Mouse (Mus musculus): ENCODE measurements around the gene Mbnl2.

The Mbnl2 gene

GRCm38 (mm10) chr14:120382179-120382578 is 106.7 kb downstream of the Mbnl2 start:
- DNase-seq (ENCODE audit: low read depth, low spot score): no peak

- no peak for DNase-seq (ENCODE audit: low read depth, low spot score)
Observed at GRCm38 (mm10) chr14:120383186-120383851, 107.8 kb downstream of the Mbnl2 start.

GRCm38 (mm10) chr14:120384615-120385014 is 109.1 kb downstream of the Mbnl2 start:
- DNase-seq (ENCODE audit: low read depth, low spot score): no peak

- DNase-seq (ENCODE audit: low read depth, low spot score): no peak
Observed at GRCm38 (mm10) chr14:120387293-120387692, 111.8 kb downstream of the Mbnl2 start.

GRCm38 (mm10) chr14:120388818-120389691 is 113.6 kb downstream of the Mbnl2 start:
- no peak for DNase-seq (ENCODE audit: low read depth, low spot score)

GRCm38 (mm10) chr14:120390231-120390944 is 114.9 kb downstream of the Mbnl2 start:
- no peak for DNase-seq (ENCODE audit: low read depth, low spot score)

- DNase-seq (ENCODE audit: low read depth, low spot score): no peak
Observed at GRCm38 (mm10) chr14:120391701-120392100, 116.2 kb downstream of the Mbnl2 start.

- DNase-seq (ENCODE audit: low read depth, low spot score): no peak
Observed at GRCm38 (mm10) chr14:120392441-120392840, 117.0 kb downstream of the Mbnl2 start.

- DNase-seq (ENCODE audit: low read depth, low spot score): no peak
Observed at GRCm38 (mm10) chr14:120393441-120393840, 118.0 kb downstream of the Mbnl2 start.

GRCm38 (mm10) chr14:120394216-120394615 is 118.7 kb downstream of the Mbnl2 start:
- DNase-seq (ENCODE audit: low read depth, low spot score): no peak

- DNase-seq (ENCODE audit: low read depth, low spot score): no peak
Observed at GRCm38 (mm10) chr14:120394827-120395226, 119.4 kb downstream of the Mbnl2 start.

- DNase-seq (ENCODE audit: low read depth, low spot score): no peak
Observed at GRCm38 (mm10) chr14:120395501-120395900, 120.0 kb downstream of the Mbnl2 start.

- DNase-seq (ENCODE audit: low read depth, low spot score): no peak
Observed at GRCm38 (mm10) chr14:120397871-120398647, 122.6 kb downstream of the Mbnl2 start.

- DNase-seq (ENCODE audit: low read depth, low spot score): no peak
Observed at GRCm38 (mm10) chr14:120399614-120400013, 124.1 kb downstream of the Mbnl2 start.

GRCm38 (mm10) chr14:120401158-120401557 is 125.7 kb downstream of the Mbnl2 start:
- no peak for DNase-seq (ENCODE audit: low read depth, low spot score)

- no peak for DNase-seq (ENCODE audit: low read depth, low spot score)
Observed at GRCm38 (mm10) chr14:120402715-120403114, 127.2 kb downstream of the Mbnl2 start.

- no peak for DNase-seq (ENCODE audit: low read depth, low spot score)
Observed at GRCm38 (mm10) chr14:120404364-120404763, 128.9 kb downstream of the Mbnl2 start.

- DNase-seq (ENCODE audit: low read depth, low spot score): no peak
Observed at GRCm38 (mm10) chr14:120404811-120405582, 129.5 kb downstream of the Mbnl2 start.

- no peak for DNase-seq (ENCODE audit: low read depth, low spot score)
Observed at GRCm38 (mm10) chr14:120405597-120405996, 130.1 kb downstream of the Mbnl2 start.

- DNase-seq (ENCODE audit: low read depth, low spot score): no peak
Observed at GRCm38 (mm10) chr14:120406271-120406670, 130.8 kb downstream of the Mbnl2 start.

- no peak for DNase-seq (ENCODE audit: low read depth, low spot score)
Observed at GRCm38 (mm10) chr14:120406820-120407219, 131.4 kb downstream of the Mbnl2 start.

Data from brain, embryonic 18.5 days (tissue).